Mouse (Mus musculus) liver, embryonic 14.5 days (tissue): ENCODE data around the gene Fam32a. TPM values are rescaled to one million over a fixed set of nuclear protein-coding genes. Genes with fewer than 3 reads are reported as not detected.
A peak's percentile ranks its signal among the peaks of the same experiment; 100 is the strongest.

Experiments used
- ATAC-seq: fragments of 200-750 bp; cut with Nextera tagmentation; 2 replicates; pipeline ENCODE4 v1.8.0; 2017; ENCODE audit warnings: moderate number of reproducible peaks, mild to moderate bottlenecking, moderate library complexity; ENCODE audit not compliant: insufficient read depth
- DNase-seq, 3 experiments: peaks; one replicate each; pipeline ENCODE4 v3.0.0-alpha.2; 2012 to 2013; ENCODE audit warnings: low read depth in 3 of 3, low spot score in 3 of 3
- H3K27ac ChIP-seq: fragments of 300-500 bp; sonication (generic); 2 replicates; pipeline ENCODE4 v1.5.1; 2014; ENCODE audit warnings: moderate library complexity, mild to moderate bottlenecking, control low read depth, inconsistent platforms
- H3K27me3 ChIP-seq: fragments of 300-500 bp; sonication (generic); 2 replicates; pipeline ENCODE4 v1.6.1; 2014; ENCODE audit warnings: mild to moderate bottlenecking, low read length, moderate library complexity; ENCODE audit not compliant: control insufficient read depth, insufficient read depth
- H3K36me3 ChIP-seq: fragments of 300-500 bp; sonication (generic); replicated peaks from 2 replicates; pipeline ENCODE4 v1.6.1; 2014; ENCODE audit warnings: low read depth; ENCODE audit not compliant: control insufficient read depth, insufficient read depth
- H3K4me1 ChIP-seq, 2 experiments: fragments of 200-500 bp in 1 of 2; fragments of 300-500 bp in 1 of 2; sonication (generic) in 1 of 2; replicated peaks; 2 replicates each; pipeline ENCODE4 v1.6.1; 2012 to 2014; ENCODE audit warnings: antibody characterized with exemption in 1 of 2, inconsistent platforms in 1 of 2, low read length in 1 of 2; ENCODE audit not compliant: control insufficient read depth in 2 of 2, insufficient read depth in 2 of 2
- H3K4me2 ChIP-seq: fragments of 300-500 bp; sonication (generic); 2 replicates; pipeline ENCODE4 v1.6.1; 2014; ENCODE audit warnings: low read depth, mild to moderate bottlenecking, control low read depth, moderate library complexity
- H3K4me3 ChIP-seq, 2 experiments: fragments of 200-500 bp in 1 of 2; fragments of 300-500 bp in 1 of 2; sonication (generic) in 1 of 2; 2 replicates each; pipeline ENCODE4 v1.5.1; 2012 to 2014; ENCODE audit warnings: low read depth in 2 of 2, low read length in 2 of 2, mild to moderate bottlenecking in 2 of 2, control low read depth in 1 of 2, inconsistent platforms in 1 of 2, moderate library complexity in 1 of 2; ENCODE audit not compliant: insufficient read depth in 1 of 2
- H3K9ac ChIP-seq: fragments of 300-500 bp; sonication (generic); replicated peaks from 2 replicates; pipeline ENCODE4 v1.6.1; 2014; ENCODE audit warnings: mild to moderate bottlenecking, control low read depth, moderate library complexity
- H3K9me3 ChIP-seq: fragments of 300-500 bp; sonication (generic); 2 replicates; pipeline ENCODE4 v1.6.1; 2016; ENCODE audit warnings: low read length, mixed read lengths; ENCODE audit not compliant: control insufficient read depth
- CTCF ChIP-seq: IDR thresholded peaks from 2 replicates; pipeline ENCODE4 v1.5.1; 2016; ENCODE audit warnings: antibody characterized with exemption, low read depth, control low read depth
- EP300 ChIP-seq: IDR thresholded peaks from 2 replicates; pipeline ENCODE4 v1.6.1; 2016; ENCODE audit warnings: antibody characterized with exemption, low read depth
- WGBS: fragments of 180-500 bp; shearing (Covaris S2); extraction: QIAGEN DNeasy Blood & Tissue Kit; methylation state at CpG from one replicate; pipeline ENCODE4 v1.1.7; 2014; ENCODE audit not compliant: insufficient replicate concordance; 5-methylcytosine and 5-hydroxymethylcytosine counted together
- polyA plus RNA-seq, 2 experiments: library from polyadenylated mRNA; depleted of rRNA in 1 of 2; stranded (reverse) in 1 of 2; unstranded in 1 of 2; fragments of >200 nt; fragmentation: Nextera tagmentation in 1 of 2; extraction: Ambion mirVana in 1 of 2; gene quantifications; 2 replicates each; pipeline versions ENCODE4 v1.2.1 to v1.2.3; 2012 to 2014

Gene Fam32a
- polyA plus RNA-seq, 2 experiments = 28.2 to 34.3 TPM

DNA sequence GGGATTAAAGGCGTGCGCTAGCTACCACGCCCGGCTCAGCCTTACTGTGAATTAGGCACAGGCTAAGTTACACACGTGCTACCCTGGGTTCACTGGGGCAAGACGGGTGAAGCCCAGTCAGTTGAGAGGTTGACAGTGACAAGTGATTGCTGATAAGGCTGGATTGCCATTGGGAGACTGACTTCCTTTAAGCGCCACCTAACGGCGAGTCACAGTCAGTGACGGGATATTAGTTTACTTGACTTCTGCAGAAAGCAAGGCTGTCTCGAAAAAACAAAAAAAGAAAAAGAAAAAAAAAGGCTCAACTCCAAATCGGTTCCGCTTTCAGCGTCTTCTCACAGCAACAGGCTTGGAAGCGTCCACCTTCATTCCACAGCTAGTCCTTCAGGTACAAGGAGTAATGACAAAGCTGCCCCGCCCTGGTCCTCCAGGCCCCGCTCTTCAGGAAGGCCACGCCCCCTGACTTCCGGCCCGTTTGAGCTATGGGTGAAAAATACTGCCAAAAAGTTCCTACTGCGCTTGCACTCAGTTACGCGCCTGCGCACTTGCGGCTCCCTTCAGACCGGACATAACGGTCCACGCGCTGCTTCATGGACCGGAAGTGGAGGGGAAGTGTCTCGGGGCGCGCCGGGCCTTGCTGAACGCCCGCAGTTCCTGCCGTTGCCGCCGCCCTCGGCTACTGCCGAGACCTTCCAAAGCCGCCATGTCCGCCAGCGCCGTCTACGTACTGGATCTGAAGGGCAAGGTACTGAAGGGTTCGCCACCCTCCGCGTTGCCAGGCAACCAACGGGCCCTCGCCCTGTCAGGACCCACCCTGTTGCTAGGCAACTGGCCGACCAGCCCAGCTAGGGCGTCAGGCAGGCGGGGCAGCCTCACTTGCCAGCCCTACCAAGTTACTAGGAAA is 20.2 kb downstream of the Fam32a start, which contains the start of gene Ap1m1:
Gene Ap1m1, plus strand, starts transcription at position 520 of the 904 bp plus-strand sequence.
- ATAC-seq (peak; percentile 89), DNase-seq (peak; percentile 99)
- peak within 1 kb of the TSS; percentile 78 to 89 for H3K4me3 ChIP-seq
- peak within 1 kb of the TSS; percentile 90 for H3K27ac ChIP-seq
- peak within 1 kb of the TSS; percentile 91 for H3K4me2 ChIP-seq
- H3K36me3 ChIP-seq = no peaks in the 10 kb centered on the region; the same call in 1 of the 2 replicates
- H3K9ac ChIP-seq = peak within 1 kb of the TSS; percentile 79
- no peaks in the 10 kb centered on the region for H3K9me3 ChIP-seq
- H3K4me1 ChIP-seq = peaks cover 10 to 21% of the 10 kb centered on the region in 2 experiments
- H3K27me3 ChIP-seq = no peaks in the 10 kb centered on the region
- TF ChIP-seq EP300 (peak; percentile 52), CTCF (peak; percentile 91)
- under 1% methylated on average over 54 of the region's 54 CpGs for WGBS

DNA sequence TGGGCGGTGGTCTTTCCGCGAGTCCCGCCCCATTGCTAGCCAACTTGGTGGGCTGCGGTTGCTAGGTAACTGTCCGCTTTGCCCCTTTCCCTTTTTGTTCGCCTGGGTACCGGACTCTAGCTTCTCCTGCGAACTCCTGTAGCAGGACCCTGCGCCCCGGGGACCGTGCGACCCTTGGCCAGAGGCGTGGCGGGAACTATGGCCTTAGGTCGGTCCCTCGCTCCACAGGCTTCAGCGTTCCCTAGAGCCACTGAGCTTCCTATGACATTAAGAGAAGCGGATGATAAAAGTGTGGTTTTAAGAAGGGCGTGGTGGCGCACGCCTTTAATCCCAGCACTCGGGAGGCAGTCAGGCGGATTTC is 20.9 kb downstream of the Fam32a start:
- peak overlapping the region; percentile 79 for H3K9ac ChIP-seq
- H3K4me1 ChIP-seq = peaks cover 10 to 21% of the 10 kb centered on the region in 2 experiments
- no peaks in the 10 kb centered on the region for H3K9me3 ChIP-seq
- H3K36me3 ChIP-seq = no peaks in the 10 kb centered on the region; the same call in 1 of the 2 replicates
- H3K27me3 ChIP-seq = no peaks in the 10 kb centered on the region
- H3K4me2 ChIP-seq = peak overlapping the region; percentile 91
- under 1% methylated on average over 24 of the region's 24 CpGs for WGBS
- peak overlapping the region; percentile 78 to 89 for H3K4me3 ChIP-seq
- no peak for TF ChIP-seq EP300
- ATAC-seq = peak; percentile 13
- no peak for DNase-seq
- H3K27ac ChIP-seq = peak overlapping the region; percentile 90

DNA sequence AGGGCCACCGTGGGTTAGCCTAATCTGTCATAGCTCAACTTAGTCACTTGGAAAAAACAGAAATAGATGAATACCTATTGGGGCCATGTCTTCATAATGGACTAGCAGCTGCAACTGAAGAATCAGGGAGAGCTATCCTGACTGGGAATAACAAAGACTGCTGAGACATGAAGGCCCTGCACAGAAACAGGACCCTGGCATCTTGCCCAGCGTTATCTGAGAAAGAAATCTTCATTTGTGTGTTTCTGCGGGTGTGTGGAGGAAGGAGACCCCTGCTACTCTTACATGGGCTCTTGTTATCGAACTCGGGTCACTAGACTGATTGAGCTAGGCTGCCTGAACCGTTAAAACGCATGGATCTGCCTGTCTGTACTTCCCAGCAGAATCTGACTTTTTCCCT is 21.4 kb downstream of the Fam32a start:
- DNase-seq (no peak), ATAC-seq (no peak)
- Histone ChIP-seq H3K4me1 (peaks cover 10 to 21% of the 10 kb centered on the region in 2 experiments), H3K9me3 (no peaks in the 10 kb centered on the region), H3K9ac (peak overlapping the region; percentile 79; the same call in 1 of the 2 replicates), H3K4me3 (peak overlapping the region; percentile 78 to 89), H3K36me3 (no peaks in the 10 kb centered on the region; the same call in 1 of the 2 replicates), H3K27me3 (no peaks in the 10 kb centered on the region), H3K27ac (no peak overlapping the region), H3K4me2 (peak overlapping the region; percentile 91)
- 55% methylated on average over 7 of the region's 7 CpGs for WGBS
- TF ChIP-seq EP300 = no peak
- no peak for TF ChIP-seq CTCF

DNA sequence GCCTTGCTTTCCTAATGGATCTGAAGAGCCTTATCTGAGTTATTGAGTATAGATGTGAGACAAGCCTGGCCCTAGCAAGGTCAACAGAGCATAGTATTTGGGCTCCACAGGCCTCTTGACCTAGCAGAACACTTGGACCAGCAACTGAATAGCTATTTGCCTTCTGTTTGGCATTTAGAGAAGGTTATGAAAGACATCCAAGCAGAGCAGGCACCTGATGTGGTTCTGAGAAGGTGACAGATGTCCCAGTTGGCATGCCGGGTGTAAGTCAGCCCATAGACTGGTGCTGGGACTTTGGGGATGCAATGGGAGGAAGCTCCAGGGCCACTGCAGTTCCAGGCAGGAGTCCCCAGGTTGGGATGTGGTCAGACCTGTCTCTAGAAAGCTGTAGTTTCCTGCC is 22.7 kb downstream of the Fam32a start:
- no peak for ATAC-seq

DNA sequence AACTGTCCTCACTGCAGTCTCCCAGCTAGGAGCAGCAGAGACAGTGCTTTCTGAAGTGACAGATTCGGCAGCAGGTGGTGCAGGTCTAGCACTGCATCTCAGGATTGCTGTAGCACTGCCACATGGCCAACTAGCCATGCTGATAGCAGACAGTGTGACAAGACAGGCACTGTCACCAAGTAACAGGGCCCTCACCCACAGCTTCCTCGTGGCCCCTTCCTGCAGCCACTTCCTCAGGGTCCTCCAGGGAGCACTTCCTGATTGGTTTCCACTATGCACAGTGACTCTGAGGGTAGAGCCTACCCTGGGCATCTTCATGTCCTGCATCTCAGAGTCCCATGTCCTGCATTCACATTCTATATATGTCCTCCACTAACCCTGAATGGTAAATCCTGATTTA is 25.1 kb downstream of the Fam32a start:
- WGBS = 14% methylated on average over 2 of the region's 2 CpGs
- Histone ChIP-seq H3K36me3 (no peaks in the 10 kb centered on the region; the same call in 1 of the 2 replicates), H3K4me1 (peaks cover 8 to 15% of the 10 kb centered on the region in 2 experiments), H3K9me3 (no peaks in the 10 kb centered on the region), H3K9ac (no peak overlapping the region), H3K27ac (no peak overlapping the region), H3K4me3 (no peak overlapping the region), H3K27me3 (no peaks in the 10 kb centered on the region), H3K4me2 (no peak overlapping the region)
- DNase-seq = no peak
- TF ChIP-seq EP300 = no peak
- TF ChIP-seq CTCF = no peak
- ATAC-seq = no peak

More for the DNA sequence above, 22.7 kb downstream of the Fam32a start:
- Histone ChIP-seq H3K27me3 (no peaks in the 10 kb centered on the region), H3K9ac (no peak overlapping the region), H3K27ac (no peak overlapping the region), H3K9me3 (no peaks in the 10 kb centered on the region), H3K4me1 (peaks cover 10 to 21% of the 10 kb centered on the region in 2 experiments), H3K36me3 (no peaks in the 10 kb centered on the region; the same call in 1 of the 2 replicates), H3K4me3 (no peak overlapping the region), H3K4me2 (no peak overlapping the region)
- TF ChIP-seq EP300 = no peak
- TF ChIP-seq CTCF = no peak
- 72% methylated on average over 1 of the region's 1 CpGs for WGBS
- DNase-seq = no peak
